Mouse (Mus musculus) CH12.LX (cell line): ENCODE results near the gene Mad2l2. TPM values are rescaled to one million over a fixed set of nuclear protein-coding genes. Genes with fewer than 3 reads are reported as not detected.

Experiments
- DNase-seq: peaks from one replicate; pipeline ENCODE4 v3.0.0-alpha.2; 2013; ENCODE audit errors: extremely low read depth
- H3K27ac ChIP-seq: 2 replicates; pipeline ENCODE4 v1.5.1; 2012; ENCODE audit warnings: low read depth, mild to moderate bottlenecking, control low read depth, moderate library complexity; ENCODE audit not compliant: insufficient read depth
- H3K27me3 ChIP-seq: replicated peaks from 2 replicates; pipeline ENCODE3; 2012; ENCODE audit warnings: inconsistent platforms
- H3K36me3 ChIP-seq, 2 experiments: replicated peaks in 1 of 2; 2 replicates each; pipeline versions ENCODE3 to v1.6.1; 2012; ENCODE audit warnings: inconsistent platforms in 1 of 2, low read length in 1 of 2, mild to moderate bottlenecking in 1 of 2, mixed read lengths in 1 of 2, moderate library complexity in 1 of 2; ENCODE audit not compliant: control insufficient read depth in 1 of 2, insufficient read depth in 1 of 2
- H3K4me1 ChIP-seq, 2 experiments: 2 replicates each; pipeline ENCODE4 v1.6.1; 2012; ENCODE audit warnings: inconsistent platforms in 1 of 2, moderate library complexity in 1 of 2; ENCODE audit not compliant: insufficient read depth in 2 of 2, control insufficient read depth in 1 of 2
- H3K4me2 ChIP-seq: 2 replicates; pipeline ENCODE4 v1.6.1; 2012; ENCODE audit warnings: low read depth, mild to moderate bottlenecking, control low read depth; ENCODE audit not compliant: poor library complexity, insufficient read depth, severe bottlenecking
- H3K4me3 ChIP-seq, 3 experiments: fragments of 150-350 bp in 1 of 3; sonication (generic) in 1 of 3; replicated peaks in 1 of 3; 2 replicates each; pipeline versions ENCODE3 to v1.5.1; 2011 to 2012; ENCODE audit warnings: low read depth in 2 of 3, low read length in 2 of 3, mild to moderate bottlenecking in 2 of 3, moderate library complexity in 2 of 3, control low read depth in 1 of 3, improper control_type of control experiment in 1 of 3, inconsistent platforms in 1 of 3, mixed read lengths in 1 of 3; ENCODE audit not compliant: poor library complexity in 1 of 3
- H3K79me2 ChIP-seq: replicated peaks from 2 replicates; pipeline ENCODE4 v1.6.1; 2012; ENCODE audit warnings: mild to moderate bottlenecking, moderate library complexity; ENCODE audit not compliant: control insufficient read depth, poor library complexity, insufficient read depth, severe bottlenecking; ENCODE audit errors: extremely low read depth
- H3K9ac ChIP-seq: 2 replicates; pipeline ENCODE4 v1.6.1; 2012; ENCODE audit warnings: low read depth, mild to moderate bottlenecking, control low read depth, moderate library complexity; ENCODE audit not compliant: insufficient read depth
- H3K9me3 ChIP-seq: replicated peaks from 2 replicates; pipeline ENCODE3; 2012; ENCODE audit warnings: low read length, inconsistent platforms, mixed read lengths
- BHLHE40 ChIP-seq: IDR thresholded peaks from 2 replicates; pipeline ENCODE4 v1.6.1; 2011; ENCODE audit warnings: mild to moderate bottlenecking, low read depth, low read length, improper control_type of control experiment
- CHD1 ChIP-seq: IDR thresholded peaks from 2 replicates; pipeline ENCODE4 v1.6.1; 2012; ENCODE audit warnings: low read depth, low read length, improper control_type of control experiment, inconsistent platforms
- CHD2 ChIP-seq: IDR thresholded peaks from 2 replicates; pipeline ENCODE4 v1.6.1; 2011; ENCODE audit warnings: low read length, improper control_type of control experiment
- CTCF ChIP-seq, 2 experiments: IDR thresholded peaks in 1 of 2; conservative IDR thresholded peaks in 1 of 2; 2 replicates each; pipeline ENCODE4 v1.5.1; 2011 to 2012; ENCODE audit warnings: low read depth in 2 of 2, low read length in 2 of 2, improper control_type of control experiment in 1 of 2, inconsistent platforms in 1 of 2, mild to moderate bottlenecking in 1 of 2, moderate library complexity in 1 of 2
- E2F4 ChIP-seq: IDR thresholded peaks from 2 replicates; pipeline ENCODE4 v1.6.1; 2011; ENCODE audit warnings: low read depth, low read length, improper control_type of control experiment; ENCODE audit not compliant: insufficient replicate concordance
- ELF1 ChIP-seq: IDR thresholded peaks from 2 replicates; pipeline ENCODE4 v1.6.1; 2014; ENCODE audit warnings: low read depth, mild to moderate bottlenecking, inconsistent platforms, low read length, improper control_type of control experiment
- EP300 ChIP-seq: IDR thresholded peaks from 2 replicates; pipeline ENCODE4 v1.6.1; 2011; ENCODE audit warnings: low read length, improper control_type of control experiment
- ETS1 ChIP-seq: conservative IDR thresholded peaks from 2 replicates; pipeline ENCODE4 v1.6.1; 2012; ENCODE audit warnings: low read depth, mild to moderate bottlenecking, inconsistent platforms, low read length, improper control_type of control experiment, moderate library complexity
- GABPA ChIP-seq: IDR thresholded peaks from 2 replicates; pipeline ENCODE4 v1.6.1; 2012; ENCODE audit warnings: low read depth, low read length, improper control_type of control experiment, inconsistent platforms; ENCODE audit not compliant: insufficient replicate concordance
- HCFC1 ChIP-seq: IDR thresholded peaks from 2 replicates; pipeline ENCODE4 v1.6.1; 2012; ENCODE audit warnings: low read depth, mild to moderate bottlenecking, inconsistent platforms, low read length, improper control_type of control experiment
- IRF4 ChIP-seq: IDR thresholded peaks from 2 replicates; pipeline ENCODE4 v1.6.1; 2014; ENCODE audit warnings: low read depth, mild to moderate bottlenecking, inconsistent platforms, low read length, improper control_type of control experiment
- JUND ChIP-seq: conservative IDR thresholded peaks from 2 replicates; pipeline ENCODE4 v1.6.1; 2011; ENCODE audit warnings: low read depth, low read length, improper control_type of control experiment
- KAT2A ChIP-seq: IDR thresholded peaks from 2 replicates; pipeline ENCODE4 v1.6.1; 2012; ENCODE audit warnings: low read length, improper control_type of control experiment, inconsistent platforms; ENCODE audit not compliant: insufficient replicate concordance
- MAX ChIP-seq: IDR thresholded peaks from 2 replicates; pipeline ENCODE4 v1.6.1; 2011; ENCODE audit warnings: low read length, improper control_type of control experiment
- MAZ ChIP-seq: IDR thresholded peaks from 2 replicates; pipeline ENCODE4 v1.6.1; 2012; ENCODE audit warnings: low read depth, mild to moderate bottlenecking, inconsistent platforms, low read length, improper control_type of control experiment, moderate library complexity
- MEF2A ChIP-seq: IDR thresholded peaks from 2 replicates; pipeline ENCODE4 v1.6.1; 2014; ENCODE audit warnings: low read depth, mild to moderate bottlenecking, inconsistent platforms, low read length, improper control_type of control experiment, borderline replicate concordance
- MYC ChIP-seq: IDR thresholded peaks from 2 replicates; pipeline ENCODE4 v1.6.1; 2011; ENCODE audit warnings: low read depth, mild to moderate bottlenecking, improper control_type of control experiment, low read length
- NELFE ChIP-seq: IDR thresholded peaks from 2 replicates; pipeline ENCODE4 v1.6.1; 2011; ENCODE audit warnings: low read depth, low read length, improper control_type of control experiment
- POLR2AphosphoS2 ChIP-seq: IDR thresholded peaks from 2 replicates; pipeline ENCODE4 v1.6.1; 2011; ENCODE audit warnings: low read depth, low read length, improper control_type of control experiment
- SIN3A ChIP-seq: IDR thresholded peaks from 2 replicates; pipeline ENCODE4 v1.6.1; 2012; ENCODE audit warnings: low read length, improper control_type of control experiment, inconsistent platforms
- SMC3 ChIP-seq: IDR thresholded peaks from 2 replicates; pipeline ENCODE4 v1.6.1; 2011; ENCODE audit warnings: low read depth, low read length, improper control_type of control experiment
- TBP ChIP-seq: conservative IDR thresholded peaks from 2 replicates; pipeline ENCODE4 v1.6.1; 2011; ENCODE audit warnings: low read depth, low read length, improper control_type of control experiment
- USF2 ChIP-seq: conservative IDR thresholded peaks from 2 replicates; pipeline ENCODE4 v1.6.1; 2011; ENCODE audit warnings: low read depth, low read length, improper control_type of control experiment
- ZC3H11A ChIP-seq: IDR thresholded peaks from 2 replicates; pipeline ENCODE4 v1.6.1; 2012; ENCODE audit warnings: low read depth, mild to moderate bottlenecking, inconsistent platforms, low read length, improper control_type of control experiment
- ZMIZ1 ChIP-seq: IDR thresholded peaks from 2 replicates; pipeline ENCODE4 v1.6.1; 2012; ENCODE audit warnings: low read depth, mild to moderate bottlenecking, inconsistent platforms, low read length, improper control_type of control experiment
- ZNF384 ChIP-seq: IDR thresholded peaks from 2 replicates; pipeline ENCODE4 v1.6.1; 2012; ENCODE audit warnings: low read depth, low read length, improper control_type of control experiment, inconsistent platforms
- dilution Hi-C: fragments of 300-500 bp; cut with MboI; formaldehyde crosslinking; loops from 2 replicates; pipeline ENCODE4 v1.14.3; 2020; ENCODE audit warnings: low sequenced_read_pairs; ENCODE audit not compliant: extremely low pct_unique_long_range_greater_than_20kb, extremely low pct_ligation_motif_present
- in situ Hi-C: fragments of 300-500 bp; cut with MboI; formaldehyde crosslinking; loops from 3 replicates; pipeline ENCODE4 v1.14.3; 2019; ENCODE audit warnings: low sequenced_read_pairs, low pct_ligation_motif_present, low pct_unique_long_range_greater_than_20kb, mixed read lengths
- polyA plus RNA-seq: library from polyadenylated mRNA; unstranded; fragments of >175 nt; gene quantifications from 2 replicates; pipeline ENCODE4 v1.2.1, GENCODE M21; 2012; ENCODE audit warnings: low read depth; ENCODE audit not compliant: insufficient read length
- total RNA-seq, 2 experiments: library from RNA; depleted of rRNA; stranded (reverse); fragments of 300-350 nt in 1 of 2; fragments of >200 nt in 1 of 2; gene quantifications; 2 replicates each; pipeline ENCODE4 v1.2.3; 2012 to 2014

Gene Mad2l2
- total and polyA plus RNA-seq, 3 experiments = 23.1 to 43.3 (median 36.5) TPM

DNA sequence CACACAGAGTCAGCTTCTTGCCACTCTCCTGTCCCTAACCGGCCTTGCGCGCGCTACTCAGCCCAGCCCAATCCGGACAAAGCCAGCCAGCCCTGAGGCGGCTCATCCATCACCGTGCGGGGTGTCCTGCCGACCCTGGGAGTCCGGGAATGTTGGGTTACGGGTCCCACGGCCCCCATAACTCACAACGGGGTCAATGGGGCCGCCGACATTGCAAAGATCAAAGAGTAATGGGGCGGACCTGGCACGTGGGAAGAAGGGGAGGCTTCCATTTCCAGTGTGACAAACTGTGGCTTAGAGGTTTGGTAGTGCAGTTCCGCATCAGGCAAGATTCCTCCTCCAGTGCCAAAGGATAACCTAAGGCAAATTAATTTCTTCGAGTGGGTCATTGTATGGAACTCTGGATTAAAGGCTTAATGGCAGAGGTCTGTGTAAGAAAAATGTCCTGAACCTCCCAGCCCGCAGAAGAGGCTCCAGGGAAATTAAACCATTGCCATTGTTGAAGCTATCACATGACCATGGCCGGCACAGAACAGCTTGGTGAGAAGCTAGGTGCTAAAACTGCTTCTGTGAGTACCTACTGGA is 1.4 kb downstream of the Mad2l2 start:
- Histone ChIP-seq H3K27ac (no peak overlapping the region), H3K4me1 (peaks cover 0 to 6% of the 10 kb centered on the region in 2 experiments; a peak in 2 of 4 replicates), H3K79me2 (no peaks in the 10 kb centered on the region), H3K4me3 (no peak overlapping the region), H3K9ac (no peak overlapping the region), H3K4me2 (no peak overlapping the region), H3K27me3 (peaks cover 79% of the 10 kb centered on the region), H3K9me3 (no peaks in the 10 kb centered on the region), H3K36me3 (no peaks in the 10 kb centered on the region)
- dilution Hi-C loops (no loop called here), in situ Hi-C loops (no loop called here)
- DNase-seq = no peak
- TF ChIP-seq ETS1 (no peak), SMC3 (no peak), IRF4 (no peak), CHD1 (no peak), MYC (no peak), SIN3A (no peak), ZC3H11A (no peak), ZNF384 (no peak), NELFE (no peak), MAZ (no peak), TBP (no peak), HCFC1 (no peak), GABPA (no peak), EP300 (no peak), ELF1 (no peak), CHD2 (no peak), USF2 (no peak)

DNA sequence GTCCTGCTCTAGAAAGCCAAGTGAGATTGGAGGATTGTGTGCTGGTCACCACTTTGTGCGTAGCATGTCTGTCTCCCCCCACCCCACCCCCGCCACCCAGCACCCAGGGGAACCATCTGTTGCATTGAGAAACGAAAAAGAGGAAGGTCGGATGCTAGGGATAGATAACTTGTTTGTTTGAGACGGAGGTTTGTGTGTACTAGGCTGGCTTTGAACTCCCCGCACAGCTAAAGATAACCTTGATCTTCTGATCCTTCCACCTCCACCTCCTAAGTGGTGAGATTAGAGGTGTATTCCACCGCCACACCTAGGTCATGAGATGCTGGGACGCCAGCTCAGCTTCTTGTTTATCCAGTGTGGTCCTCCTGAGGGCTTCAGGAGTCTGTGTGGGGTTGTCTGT is 4.8 kb downstream of the Mad2l2 start:
- Histone ChIP-seq H3K4me2 (no peak overlapping the region), H3K4me1 (peaks cover 6% of the 10 kb centered on the region in 2 experiments), H3K27ac (no peak overlapping the region), H3K79me2 (no peaks in the 10 kb centered on the region), H3K4me3 (no peak overlapping the region), H3K9ac (no peak overlapping the region), H3K36me3 (no peaks in the 10 kb centered on the region), H3K9me3 (no peaks in the 10 kb centered on the region), H3K27me3 (peaks cover 71% of the 10 kb centered on the region)
- TF ChIP-seq ZC3H11A (no peak), MAX (no peak), ZNF384 (no peak), BHLHE40 (no peak), KAT2A (no peak), POLR2AphosphoS2 (no peak), CTCF (conservative IDR thresholded peaks at IDR 0.05 in 1 of 2, IDR thresholded peaks at IDR 0.05 in 1 of 2; ENCODE audit: low read depth in 2 of 2, low read length in 2 of 2) (no peak), ZMIZ1 (no peak), HCFC1 (no peak), JUND (no peak), SMC3 (no peak), MAZ (no peak), GABPA (no peak), E2F4 (no peak), MYC (no peak), IRF4 (no peak), CHD2 (no peak), EP300 (no peak), MEF2A (no peak), SIN3A (no peak)
- in situ Hi-C loops (no loop called here), dilution Hi-C loops (no loop called here)
- no peak for DNase-seq
